Mouse (Mus musculus) brain, embryonic 14.5 days (tissue): ENCODE measurements around the gene Ncbp2.

Experiments
- CTCF ChIP-seq: fragments of 200-500 bp; IDR thresholded peaks from 2 replicates; pipeline ENCODE4 v1.5.1; 2012; ENCODE audit warnings: inconsistent platforms, mild to moderate bottlenecking, moderate library complexity, borderline replicate concordance; ENCODE audit not compliant: insufficient read depth, insufficient read length; ENCODE audit errors: extremely low read depth
- POLR2A ChIP-seq: fragments of 200-500 bp; IDR thresholded peaks from 2 replicates; pipeline ENCODE4 v1.6.1; 2012; ENCODE audit warnings: mild to moderate bottlenecking, inconsistent platforms, borderline replicate concordance; ENCODE audit not compliant: poor library complexity, insufficient read depth, insufficient read length, severe bottlenecking; ENCODE audit errors: extremely low read depth

DNA sequence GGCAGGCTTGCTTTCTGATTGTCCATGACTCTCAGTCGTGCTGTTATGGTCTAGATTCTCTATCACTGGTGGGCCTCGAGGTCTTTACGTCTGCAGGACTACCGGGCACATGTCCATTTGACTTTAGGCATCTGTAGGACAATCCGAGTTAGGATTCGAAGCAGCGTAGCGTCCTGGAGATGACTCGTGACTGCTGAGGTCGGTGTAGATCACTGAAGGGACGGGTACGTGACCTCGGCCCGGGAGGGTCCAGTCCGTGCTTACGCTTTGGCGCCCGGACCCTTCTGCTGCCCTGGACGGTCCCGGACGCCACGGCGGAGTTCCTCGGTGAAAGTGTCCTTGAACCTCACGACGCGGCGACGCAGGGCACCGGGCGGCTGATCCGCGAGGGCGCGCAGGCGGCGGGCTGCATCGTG, 404 bp upstream of the Ncbp2 start:
- TF ChIP-seq CTCF (no peak), POLR2A (no peak)
